Mouse (Mus musculus) stomach, embryonic 14.5 days (tissue): Measurements from ENCODE around the gene Nat14. TPM values are rescaled to one million over a fixed set of nuclear protein-coding genes. Genes with fewer than 3 reads are reported as not detected.

Source experiments
- ATAC-seq: fragments of 200-750 bp; cut with Nextera tagmentation; 2 replicates; pipeline ENCODE4 v1.8.0; 2017; ENCODE audit warnings: low read depth, moderate TSS enrichment; ENCODE audit not compliant: insufficient number of reproducible peaks, insufficient read depth, low FRiP score
- H3K27ac ChIP-seq: fragments of 300-500 bp; sonication (generic); 2 replicates; pipeline ENCODE4 v1.5.1; 2014; ENCODE audit warnings: mild to moderate bottlenecking, low read length, moderate library complexity, mixed read lengths
- H3K27me3 ChIP-seq: fragments of 300-500 bp; sonication (generic); 2 replicates; pipeline ENCODE4 v1.6.1; 2014; ENCODE audit warnings: low read length, control low read depth, mixed read lengths; ENCODE audit not compliant: control insufficient read depth, insufficient read depth
- H3K36me3 ChIP-seq: fragments of 300-500 bp; sonication (generic); 2 replicates; pipeline ENCODE4 v1.6.1; 2014; ENCODE audit warnings: mild to moderate bottlenecking, control low read depth, low read length, moderate library complexity, mixed read lengths; ENCODE audit not compliant: control insufficient read depth, insufficient read depth
- H3K4me1 ChIP-seq: fragments of 300-500 bp; sonication (generic); 2 replicates; pipeline ENCODE4 v1.6.1; 2014; ENCODE audit warnings: low read length, control low read depth, mixed read lengths; ENCODE audit not compliant: control insufficient read depth, insufficient read depth
- H3K4me2 ChIP-seq: fragments of 300-500 bp; sonication (generic); replicated peaks from 2 replicates; pipeline ENCODE4 v1.6.1; 2014; ENCODE audit warnings: low read depth, low read length, control low read depth
- H3K4me3 ChIP-seq: fragments of 300-500 bp; sonication (generic); 2 replicates; pipeline ENCODE4 v1.5.1; 2014; ENCODE audit warnings: low read depth, low read length, control low read depth
- H3K9ac ChIP-seq: fragments of 300-500 bp; sonication (generic); replicated peaks from 2 replicates; pipeline ENCODE4 v1.6.1; 2014; ENCODE audit warnings: low read depth, mild to moderate bottlenecking, control low read depth, low read length, moderate library complexity, mixed read lengths
- H3K9me3 ChIP-seq: fragments of 300-500 bp; sonication (generic); 2 replicates; pipeline ENCODE4 v1.6.1; 2016; ENCODE audit warnings: low read depth, low read length, control low read depth; ENCODE audit not compliant: control insufficient read depth
- WGBS: fragments of 180-500 bp; shearing (Covaris S2); extraction: QIAGEN DNeasy Blood & Tissue Kit; methylation state at CpG from one replicate; pipeline ENCODE4 v1.1.7; 2014; 5-methylcytosine and 5-hydroxymethylcytosine counted together
- polyA plus RNA-seq: library from polyadenylated mRNA; unstranded; fragments of >200 nt; fragmentation: Nextera tagmentation; extraction: Ambion mirVana; gene quantifications from 2 replicates; pipeline ENCODE4 v1.2.1, GENCODE M21; 2014

Gene Nat14
- polyA plus RNA-seq, 1 experiment from 2014 or later: 3.5 TPM

DNA sequence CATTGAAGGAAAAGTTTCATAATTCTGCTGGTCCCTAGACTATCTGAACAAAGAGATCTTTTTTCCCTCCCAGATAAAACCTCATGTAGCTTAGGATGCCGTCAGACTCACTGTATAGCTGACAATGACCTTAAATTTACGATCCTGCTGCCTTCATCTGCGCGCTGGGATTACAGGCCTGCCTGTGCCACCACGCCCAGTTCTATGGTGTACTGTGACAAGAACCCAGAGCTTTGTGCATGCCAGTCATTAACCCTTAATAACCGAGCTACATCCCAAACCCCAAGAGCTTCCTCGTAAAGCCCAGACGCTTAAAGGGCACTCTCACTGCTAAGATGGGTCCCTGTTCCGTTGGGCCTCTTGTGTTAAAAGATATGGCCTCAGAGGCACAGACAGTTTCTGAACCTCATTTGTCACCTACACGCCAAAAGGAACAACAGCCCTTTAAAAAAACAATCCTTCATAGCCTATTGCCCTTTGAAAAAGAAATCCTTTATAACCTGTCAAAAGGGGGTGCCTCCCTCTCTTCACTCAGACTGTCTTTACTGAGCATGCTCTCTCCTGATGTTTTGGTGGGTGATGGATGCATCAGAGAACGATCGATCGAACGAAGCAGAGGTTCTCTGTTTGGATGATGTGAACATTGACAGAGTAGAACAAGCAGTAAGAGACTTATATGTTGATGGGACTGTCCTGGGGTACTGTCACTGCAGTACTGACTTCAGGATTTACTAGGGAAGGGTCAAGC is 6.0 kb upstream of the Nat14 start:
- Histone ChIP-seq H3K4me1 (peaks cover 8% of the 10 kb centered on the region; the same call in 1 of the 2 replicates), H3K9me3 (no peaks in the 10 kb centered on the region), H3K27ac (peak overlapping the region; percentile 93), H3K36me3 (peaks cover 19% of the 10 kb centered on the region), H3K4me3 (peak overlapping the region; percentile 56), H3K4me2 (peak overlapping the region; percentile 54), H3K27me3 (no peaks in the 10 kb centered on the region), H3K9ac (peak overlapping the region; percentile 72)
- WGBS: 8% methylated on average over 14 of the region's 14 CpGs
- ATAC-seq: peak; percentile 44; the same call in 1 of the 2 replicates

DNA sequence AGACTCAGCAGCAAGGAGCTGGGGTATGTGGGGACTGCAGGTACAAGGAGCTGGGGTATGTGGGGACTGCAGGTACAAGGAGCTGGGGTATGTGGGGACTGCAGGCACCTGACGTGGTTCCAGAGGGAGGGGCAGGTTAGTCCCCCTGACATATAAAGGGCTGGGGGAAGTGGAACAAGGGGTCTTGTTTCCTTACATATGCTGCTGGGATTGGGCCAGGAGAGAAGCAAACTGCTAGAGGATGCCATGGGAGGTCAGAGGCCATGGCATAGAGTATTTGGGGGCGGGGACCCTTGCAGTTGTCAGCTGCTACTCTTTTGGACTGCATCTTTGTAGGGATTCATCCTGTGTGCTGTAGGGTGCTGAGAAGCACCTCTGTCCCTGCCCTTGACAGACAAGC is 4.3 kb upstream of the Nat14 start:
- no peak for ATAC-seq
- Histone ChIP-seq H3K4me3 (no peak overlapping the region), H3K9me3 (no peaks in the 10 kb centered on the region), H3K9ac (no peak overlapping the region), H3K4me1 (peaks cover 16% of the 10 kb centered on the region), H3K27ac (no peak overlapping the region), H3K4me2 (no peak overlapping the region), H3K27me3 (no peaks in the 10 kb centered on the region), H3K36me3 (peaks cover 28% of the 10 kb centered on the region)
- 86% methylated on average over 2 of the region's 2 CpGs for WGBS

DNA sequence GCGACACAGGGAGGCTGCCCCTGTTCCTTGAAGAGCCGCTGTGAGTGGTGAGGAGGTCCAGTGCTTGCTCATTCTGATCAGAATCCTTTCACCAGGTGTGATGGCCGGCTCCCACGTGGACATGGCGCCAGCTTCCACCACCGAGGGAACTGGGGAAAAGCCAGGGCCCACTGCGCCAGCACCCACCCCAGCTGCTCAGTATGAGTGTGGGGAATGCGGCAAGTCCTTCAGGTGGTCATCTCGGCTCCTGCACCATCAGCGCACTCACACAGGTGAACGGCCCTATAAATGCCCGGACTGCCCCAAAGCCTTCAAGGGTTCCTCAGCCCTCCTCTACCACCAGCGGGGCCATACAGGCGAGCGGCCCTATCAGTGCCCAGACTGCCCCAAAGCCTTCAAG is 3.1 kb upstream of the Nat14 start:
- 94% methylated on average over 15 of the region's 15 CpGs for WGBS
- no peak overlapping the region for H3K4me2 ChIP-seq
- no peak overlapping the region for H3K27ac ChIP-seq
- H3K9ac ChIP-seq: no peak overlapping the region
- H3K36me3 ChIP-seq: peaks cover 28% of the 10 kb centered on the region
- no peaks in the 10 kb centered on the region for H3K9me3 ChIP-seq
- H3K4me1 ChIP-seq: peaks cover 28% of the 10 kb centered on the region
- no peaks in the 10 kb centered on the region for H3K27me3 ChIP-seq
- ATAC-seq: no peak
- no peak overlapping the region for H3K4me3 ChIP-seq

DNA sequence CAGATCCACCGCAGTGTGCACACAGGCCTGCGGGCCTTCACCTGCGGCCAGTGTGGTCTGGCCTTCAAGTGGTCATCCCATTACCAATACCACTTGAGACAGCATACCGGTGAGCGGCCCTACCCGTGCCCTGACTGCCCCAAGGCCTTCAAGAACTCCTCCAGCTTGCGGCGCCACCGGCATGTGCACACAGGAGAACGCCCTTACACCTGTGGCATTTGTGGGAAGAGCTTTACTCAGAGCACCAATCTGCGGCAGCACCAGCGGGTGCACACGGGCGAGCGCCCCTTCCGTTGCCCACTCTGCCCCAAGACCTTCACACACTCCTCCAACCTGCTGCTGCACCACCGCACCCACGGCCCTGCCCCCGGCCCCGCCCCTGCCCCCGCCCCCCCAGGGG is 2.7 kb upstream of the Nat14 start:
- Histone ChIP-seq H3K4me3 (no peak overlapping the region), H3K27ac (no peak overlapping the region), H3K4me2 (no peak overlapping the region), H3K9ac (no peak overlapping the region), H3K27me3 (no peaks in the 10 kb centered on the region), H3K9me3 (no peaks in the 10 kb centered on the region), H3K4me1 (peaks cover 32% of the 10 kb centered on the region), H3K36me3 (peaks cover 28% of the 10 kb centered on the region)
- WGBS: 85% methylated on average over 21 of the region's 21 CpGs
- no peak for ATAC-seq

DNA sequence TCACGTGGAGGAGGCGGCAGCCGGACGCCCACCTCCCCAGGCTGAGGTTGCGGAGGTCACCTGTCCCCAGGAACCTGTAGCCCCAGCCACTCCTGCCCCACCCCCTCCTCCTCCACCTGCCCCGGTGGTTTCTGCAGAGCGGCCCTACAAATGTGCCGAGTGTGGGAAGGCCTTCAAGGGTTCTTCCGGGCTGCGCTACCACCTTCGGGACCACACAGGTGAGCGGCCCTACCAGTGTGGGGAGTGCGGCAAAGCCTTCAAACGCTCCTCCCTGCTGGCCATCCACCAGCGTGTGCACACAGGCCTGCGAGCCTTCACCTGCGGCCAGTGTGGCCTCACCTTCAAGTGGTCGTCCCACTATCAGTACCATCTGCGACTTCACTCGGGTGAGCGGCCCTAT is 1.9 kb upstream of the Nat14 start:
- Histone ChIP-seq H3K9me3 (no peaks in the 10 kb centered on the region), H3K4me1 (peaks cover 39% of the 10 kb centered on the region), H3K4me3 (no peak overlapping the region), H3K27me3 (no peaks in the 10 kb centered on the region), H3K9ac (no peak overlapping the region), H3K4me2 (no peak overlapping the region), H3K36me3 (peaks cover 28% of the 10 kb centered on the region), H3K27ac (no peak overlapping the region)
- WGBS: 90% methylated on average over 21 of the region's 21 CpGs
- ATAC-seq: no peak

DNA sequence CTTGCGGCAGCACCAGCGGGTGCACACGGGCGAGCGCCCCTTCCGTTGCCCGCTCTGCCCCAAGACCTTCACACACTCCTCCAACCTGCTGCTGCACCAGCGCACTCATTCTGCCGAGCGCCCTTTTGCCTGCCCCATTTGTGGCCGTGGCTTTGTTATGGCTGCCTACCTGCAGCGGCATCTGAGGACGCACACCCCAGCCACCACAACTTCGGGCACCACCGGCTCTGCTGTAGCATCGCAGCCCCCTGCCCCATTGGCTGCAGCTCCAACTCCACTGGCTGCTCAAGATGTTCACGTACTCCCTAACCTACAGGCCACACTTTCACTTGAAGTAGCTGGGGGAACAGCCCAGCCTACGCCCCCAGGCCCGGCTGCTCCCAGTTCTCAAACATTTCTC is 1.3 kb upstream of the Nat14 start:
- Histone ChIP-seq H3K27ac (0 out of 2 replicates have a peak overlapping the region, but pooled peaks have one; percentile 2), H3K36me3 (peaks cover 28% of the 10 kb centered on the region), H3K4me1 (peaks cover 41% of the 10 kb centered on the region), H3K9ac (no peak overlapping the region), H3K4me2 (no peak overlapping the region), H3K9me3 (no peaks in the 10 kb centered on the region), H3K4me3 (no peak overlapping the region), H3K27me3 (no peaks in the 10 kb centered on the region)
- WGBS: 88% methylated on average over 17 of the region's 19 CpGs
- ATAC-seq: no peak

DNA sequence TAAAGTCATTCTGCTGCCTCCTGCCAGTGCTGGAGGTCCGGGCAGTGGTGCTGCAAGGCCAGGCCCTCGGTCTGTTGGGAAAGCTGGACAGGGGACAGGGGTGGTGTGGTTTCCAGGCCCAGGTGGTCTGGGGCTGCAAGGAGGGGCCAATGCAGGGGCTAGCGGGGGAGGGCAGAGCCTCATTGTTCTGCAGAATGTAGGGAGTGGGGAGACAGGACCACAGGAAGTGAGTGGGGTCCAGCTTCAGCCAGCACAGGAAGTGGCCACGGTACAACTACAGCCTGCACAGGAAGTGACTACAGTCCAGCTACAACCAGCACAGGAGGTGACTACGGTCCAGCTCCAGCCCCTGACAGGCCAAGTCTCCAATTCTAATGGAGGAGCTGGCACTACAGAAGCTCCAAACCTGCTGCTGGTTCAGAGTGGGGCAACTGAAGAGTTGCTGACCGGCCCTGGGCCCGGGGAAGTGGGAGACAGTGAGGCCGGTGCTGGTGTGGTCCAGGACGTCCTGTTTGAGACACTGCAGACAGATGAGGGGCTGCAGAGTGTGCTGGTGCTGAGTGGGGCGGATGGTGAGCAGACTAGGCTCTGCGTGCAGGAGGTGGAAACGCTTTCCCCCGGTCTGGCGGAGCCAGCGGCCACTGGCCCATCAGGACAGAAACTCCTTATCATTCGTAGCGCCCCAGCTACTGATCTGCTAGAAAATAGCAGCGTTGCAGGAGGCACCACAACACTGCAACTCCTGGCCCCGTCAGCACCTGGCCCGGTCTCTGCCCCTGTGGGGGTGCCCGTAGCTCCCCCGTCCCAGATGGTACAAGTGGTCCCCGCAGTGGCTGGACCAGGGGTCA is 628 bp upstream of the Nat14 start:
- Histone ChIP-seq H3K9me3 (no peaks in the 10 kb centered on the region), H3K9ac (no peak overlapping the region), H3K27ac (0 out of 2 replicates have a peak overlapping the region, but pooled peaks have one; percentile 2), H3K4me2 (no peak overlapping the region), H3K27me3 (no peaks in the 10 kb centered on the region), H3K36me3 (peaks cover 28% of the 10 kb centered on the region), H3K4me1 (peaks cover 45% of the 10 kb centered on the region), H3K4me3 (no peak overlapping the region)
- 67% methylated on average over 23 of the region's 23 CpGs for WGBS
- no peak for ATAC-seq

DNA sequence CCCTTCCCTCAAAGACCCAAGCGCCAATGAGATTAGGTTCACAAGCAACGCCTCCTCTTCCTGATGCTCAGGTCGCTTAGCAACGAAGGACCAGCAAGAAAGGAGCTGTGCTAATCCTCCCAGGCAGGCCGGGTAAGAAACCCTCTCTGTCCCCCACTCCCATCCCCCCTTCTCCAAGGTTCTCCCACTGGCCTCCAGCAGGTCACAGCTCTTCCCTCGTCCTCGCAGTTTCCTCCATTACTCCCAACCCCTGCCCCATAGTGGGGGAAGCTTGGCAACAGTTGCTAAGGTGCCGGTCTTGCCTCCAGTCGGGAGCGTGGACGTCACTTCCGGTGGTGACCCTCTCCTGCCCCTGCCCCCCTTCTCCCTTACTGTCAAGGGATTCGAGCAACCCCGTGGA is 680 bp downstream of the Nat14 start:
- Histone ChIP-seq H3K4me2 (peak overlapping the region; percentile 66), H3K4me3 (peak overlapping the region; percentile 25), H3K9ac (no peak overlapping the region; the same call in 1 of the 2 replicates), H3K36me3 (peaks cover 28% of the 10 kb centered on the region), H3K27me3 (no peaks in the 10 kb centered on the region), H3K9me3 (no peaks in the 10 kb centered on the region), H3K4me1 (peaks cover 47% of the 10 kb centered on the region), H3K27ac (peak overlapping the region; percentile 64)
- WGBS: under 1% methylated on average over 14 of the region's 14 CpGs
- ATAC-seq: peak; percentile 23; the same call in 1 of the 2 replicates
